Mouse (Mus musculus): ENCODE results near the gene Bbip1. TPM values are rescaled to one million over a fixed set of nuclear protein-coding genes. Genes with fewer than 3 reads are reported as not detected.

The Bbip1 gene
- polyA plus RNA-seq, 1 experiment, result 31.0 TPM

GRCm38 (mm10) chr19:53885450-53885849 lies 59.0 kb downstream of the Bbip1 start:
- Histone ChIP-seq H3K4me3 (no peak overlapping the region), H3K36me3 (ENCODE audit: control insufficient read depth, insufficient read depth) (no peaks in the 10 kb centered on the region), H3K4me2 (ENCODE audit: low read depth) (no peak overlapping the region), H3ac (ENCODE audit: control insufficient read depth, insufficient read length) (no peak overlapping the region), H3K79me2 (ENCODE audit: control insufficient read depth, insufficient read depth) (no peaks in the 10 kb centered on the region), H3K27me3 (ENCODE audit: control insufficient read depth, insufficient read depth, insufficient read length) (no peaks in the 10 kb centered on the region)
- no peak for TF ChIP-seq TCF12 (IDR thresholded peaks at IDR 0.05; ENCODE audit: insufficient read depth, poor library complexity, severe bottlenecking)
- TF ChIP-seq E2F4 (IDR thresholded peaks at IDR 0.05; ENCODE audit: insufficient read depth), result no peak
- no peak for TF ChIP-seq MAX (IDR thresholded peaks at IDR 0.05; ENCODE audit: low read depth)
- TF ChIP-seq USF1 (IDR thresholded peaks at IDR 0.05; ENCODE audit: low read depth), result no peak
- TF ChIP-seq SRF (IDR thresholded peaks at IDR 0.05; ENCODE audit: control insufficient read depth, insufficient read length, low read depth), result no peak
- no peak for TF ChIP-seq MYOG (IDR thresholded peaks at IDR 0.05; ENCODE audit: control insufficient read depth in 1 of 3, insufficient read depth in 1 of 3, insufficient read length in 2 of 3, low read depth in 2 of 3)
- TF ChIP-seq REST (IDR thresholded peaks at IDR 0.05; ENCODE audit: insufficient read depth, insufficient read length), result no peak
- TF ChIP-seq POLR2A (IDR thresholded peaks at IDR 0.05; ENCODE audit: insufficient read length, low read depth), result no peak
- no peak for TF ChIP-seq CEBPB (IDR thresholded peaks at IDR 0.05; ENCODE audit: insufficient read depth, poor library complexity, severe bottlenecking)
- TF ChIP-seq POLR2AphosphoS2 (IDR thresholded peaks at IDR 0.05; ENCODE audit: insufficient read length, low read depth), result no peak
- TF ChIP-seq TCF3 (IDR thresholded peaks at IDR 0.05; ENCODE audit: insufficient read length, low read depth), result no peak
- no peak for TF ChIP-seq MYOD1 (IDR thresholded peaks at IDR 0.05; ENCODE audit: control insufficient read depth in 1 of 3, insufficient read length in 2 of 3, low read depth in 2 of 3)

GRCm38 (mm10) chr19:53881786-53882185 lies 62.6 kb downstream of the Bbip1 start:
- Histone ChIP-seq H3K27me3 (ENCODE audit: control insufficient read depth, insufficient read depth, insufficient read length) (no peaks in the 10 kb centered on the region), H3K79me2 (ENCODE audit: control insufficient read depth, insufficient read depth) (no peaks in the 10 kb centered on the region), H3K36me3 (ENCODE audit: control insufficient read depth, insufficient read depth) (no peaks in the 10 kb centered on the region), H3K4me3 (no peak overlapping the region), H3ac (ENCODE audit: control insufficient read depth, insufficient read length) (no peak overlapping the region), H3K4me2 (ENCODE audit: low read depth) (no peak overlapping the region)
- TF ChIP-seq POLR2A (IDR thresholded peaks at IDR 0.05; ENCODE audit: insufficient read length, low read depth) (no peak), CEBPB (IDR thresholded peaks at IDR 0.05; ENCODE audit: insufficient read depth, poor library complexity, severe bottlenecking) (no peak), MYOG (IDR thresholded peaks at IDR 0.05; ENCODE audit: control insufficient read depth in 1 of 3, insufficient read depth in 1 of 3, insufficient read length in 2 of 3, low read depth in 2 of 3) (no peak), SRF (IDR thresholded peaks at IDR 0.05; ENCODE audit: control insufficient read depth, insufficient read length, low read depth) (no peak), POLR2AphosphoS2 (IDR thresholded peaks at IDR 0.05; ENCODE audit: insufficient read length, low read depth) (no peak)

GRCm38 (mm10) chr19:53880460-53880859 lies 64.0 kb downstream of the Bbip1 start:
- H3K27me3 ChIP-seq (ENCODE audit: control insufficient read depth, insufficient read depth, insufficient read length), result no peaks in the 10 kb centered on the region

More at GRCm38 (mm10) chr19:53880460-53880859, 64.0 kb downstream of the Bbip1 start:
- H3ac ChIP-seq (ENCODE audit: control insufficient read depth, insufficient read length), result no peak overlapping the region
- no peaks in the 10 kb centered on the region for H3K36me3 ChIP-seq (ENCODE audit: control insufficient read depth, insufficient read depth)
- H3K4me2 ChIP-seq (ENCODE audit: low read depth), result no peak overlapping the region
- no peaks in the 10 kb centered on the region for H3K79me2 ChIP-seq (ENCODE audit: control insufficient read depth, insufficient read depth)
- no peak overlapping the region for H3K4me3 ChIP-seq
- TF ChIP-seq MYOD1 (IDR thresholded peaks at IDR 0.05; ENCODE audit: control insufficient read depth in 1 of 3, insufficient read length in 2 of 3, low read depth in 2 of 3) (no peak), REST (IDR thresholded peaks at IDR 0.05; ENCODE audit: insufficient read depth, insufficient read length) (no peak), E2F4 (IDR thresholded peaks at IDR 0.05; ENCODE audit: insufficient read depth) (no peak), USF1 (IDR thresholded peaks at IDR 0.05; ENCODE audit: low read depth) (no peak), CEBPB (IDR thresholded peaks at IDR 0.05; ENCODE audit: insufficient read depth, poor library complexity, severe bottlenecking) (no peak), MAX (IDR thresholded peaks at IDR 0.05; ENCODE audit: low read depth) (no peak), SRF (IDR thresholded peaks at IDR 0.05; ENCODE audit: control insufficient read depth, insufficient read length, low read depth) (no peak), MYOG (IDR thresholded peaks at IDR 0.05; ENCODE audit: control insufficient read depth in 1 of 3, insufficient read depth in 1 of 3, insufficient read length in 2 of 3, low read depth in 2 of 3) (no peak), POLR2AphosphoS2 (IDR thresholded peaks at IDR 0.05; ENCODE audit: insufficient read length, low read depth) (no peak), POLR2A (IDR thresholded peaks at IDR 0.05; ENCODE audit: insufficient read length, low read depth) (no peak), TCF12 (IDR thresholded peaks at IDR 0.05; ENCODE audit: insufficient read depth, poor library complexity, severe bottlenecking) (no peak), TCF3 (IDR thresholded peaks at IDR 0.05; ENCODE audit: insufficient read length, low read depth) (no peak)

Other genes with a start within 250 kb of the Bbip1 start
- 8.4 TPM for gene Pdcd4, start 52.4 kb downstream of the Bbip1 start, polyA plus RNA-seq (2012; fragmentation: generic; extraction: Trizol)
- gene Shoc2, start 321 bp downstream of the Bbip1 start, polyA plus RNA-seq (2012; fragmentation: generic; extraction: Trizol), result 11.4 TPM
- gene Adra2a, start 99.5 kb upstream of the Bbip1 start, polyA plus RNA-seq (2012; fragmentation: generic; extraction: Trizol), result 0.20 TPM